Mouse (Mus musculus) hindbrain, embryonic 11.5 days (tissue): ENCODE measurements at regions not wholly inside any gene's neighbourhood (a gene's known extent, or its start where the extent isn't known, plus 50 kb on each side); places are given as distances from the start of the nearest gene placed in this dataset.
A peak's percentile ranks its signal among the peaks of the same experiment; 100 is the strongest.

ENCODE experiments used
- ATAC-seq: fragments of 200-750 bp; cut with Nextera tagmentation; 2 replicates; pipeline ENCODE4 v1.8.0; 2017; ENCODE audit warnings: mild to moderate bottlenecking, moderate TSS enrichment, moderate library complexity; ENCODE audit not compliant: low FRiP score
- DNase-seq: peaks from one replicate; pipeline ENCODE4 v3.0.0-alpha.2; 2015; ENCODE audit warnings: low spot score
- H3K27ac ChIP-seq: fragments of 300-500 bp; sonication (generic); 2 replicates; pipeline ENCODE4 v1.5.1; 2014; ENCODE audit warnings: mild to moderate bottlenecking, low read depth, low read length
- H3K27me3 ChIP-seq: fragments of 300-500 bp; sonication (generic); 2 replicates; pipeline ENCODE4 v1.6.1; 2014; ENCODE audit warnings: mild to moderate bottlenecking, low read length, moderate library complexity, mixed read lengths; ENCODE audit not compliant: control insufficient read depth, insufficient read depth
- H3K36me3 ChIP-seq: fragments of 300-500 bp; sonication (generic); 2 replicates; pipeline ENCODE4 v1.6.1; 2014; ENCODE audit warnings: mild to moderate bottlenecking, low read length, moderate library complexity, mixed read lengths; ENCODE audit not compliant: control insufficient read depth, insufficient read depth
- H3K4me1 ChIP-seq: fragments of 300-500 bp; sonication (generic); replicated peaks from 2 replicates; pipeline ENCODE4 v1.6.1; 2014; ENCODE audit warnings: low read length, mixed read lengths; ENCODE audit not compliant: control insufficient read depth, insufficient read depth
- H3K4me2 ChIP-seq: fragments of 300-500 bp; sonication (generic); replicated peaks from 2 replicates; pipeline ENCODE4 v1.6.1; 2014; ENCODE audit warnings: mild to moderate bottlenecking, low read depth, low read length
- H3K4me3 ChIP-seq: fragments of 300-500 bp; sonication (generic); 2 replicates; pipeline ENCODE4 v1.5.1; 2014; ENCODE audit warnings: low read depth, low read length
- H3K9ac ChIP-seq: fragments of 300-500 bp; sonication (generic); 2 replicates; pipeline ENCODE4 v1.6.1; 2014; ENCODE audit warnings: low read depth, low read length
- H3K9me3 ChIP-seq: fragments of 300-500 bp; sonication (generic); 2 replicates; pipeline ENCODE4 v1.6.1; 2016; ENCODE audit warnings: low read length; ENCODE audit not compliant: control insufficient read depth
- WGBS: fragments of 180-500 bp; shearing (Covaris S2); extraction: QIAGEN DNeasy Blood & Tissue Kit; methylation state at CpG from one replicate; pipeline ENCODE4 v1.1.7; 2014; 5-methylcytosine and 5-hydroxymethylcytosine counted together

DNA sequence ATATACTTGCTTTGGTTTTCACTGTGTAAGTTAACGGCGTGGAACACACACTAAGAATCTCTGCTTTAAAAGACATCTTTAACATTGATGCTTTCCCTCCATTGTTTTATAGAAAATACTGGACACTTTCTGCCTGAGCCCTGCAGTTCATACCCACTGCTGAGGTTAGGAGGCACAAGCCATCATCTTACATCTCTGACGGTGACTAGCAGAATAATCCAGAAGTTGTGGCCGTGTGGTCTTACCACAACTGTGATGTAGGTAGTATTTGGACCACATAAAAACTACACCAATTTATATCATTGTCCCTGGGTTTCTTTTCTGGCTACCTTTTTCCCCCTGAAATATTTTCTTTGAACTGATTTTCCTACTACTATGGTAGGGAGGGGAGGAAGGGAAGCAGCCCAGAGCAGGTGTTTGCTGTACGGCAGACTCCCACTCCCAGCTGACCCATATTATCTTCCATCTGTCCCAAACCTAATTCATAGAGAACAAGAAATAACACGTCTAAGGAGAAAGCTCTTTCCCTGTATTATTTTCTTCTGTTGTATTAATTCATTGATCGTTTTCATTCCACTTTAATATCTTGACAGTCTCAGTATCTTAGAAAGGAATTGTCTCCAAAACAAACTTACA lies 180.1 kb upstream of the Atp2b1 start:
- no peak overlapping the region for H3K9ac ChIP-seq
- no peaks in the 10 kb centered on the region for H3K36me3 ChIP-seq
- no peak for ATAC-seq
- no peak for DNase-seq
- WGBS = 90% methylated on average over 7 of the region's 7 CpGs
- no peaks in the 10 kb centered on the region for H3K27me3 ChIP-seq
- no peaks in the 10 kb centered on the region for H3K4me1 ChIP-seq
- no peaks in the 10 kb centered on the region for H3K9me3 ChIP-seq
- no peak overlapping the region for H3K27ac ChIP-seq
- no peak overlapping the region for H3K4me2 ChIP-seq
- H3K4me3 ChIP-seq = no peak overlapping the region

DNA sequence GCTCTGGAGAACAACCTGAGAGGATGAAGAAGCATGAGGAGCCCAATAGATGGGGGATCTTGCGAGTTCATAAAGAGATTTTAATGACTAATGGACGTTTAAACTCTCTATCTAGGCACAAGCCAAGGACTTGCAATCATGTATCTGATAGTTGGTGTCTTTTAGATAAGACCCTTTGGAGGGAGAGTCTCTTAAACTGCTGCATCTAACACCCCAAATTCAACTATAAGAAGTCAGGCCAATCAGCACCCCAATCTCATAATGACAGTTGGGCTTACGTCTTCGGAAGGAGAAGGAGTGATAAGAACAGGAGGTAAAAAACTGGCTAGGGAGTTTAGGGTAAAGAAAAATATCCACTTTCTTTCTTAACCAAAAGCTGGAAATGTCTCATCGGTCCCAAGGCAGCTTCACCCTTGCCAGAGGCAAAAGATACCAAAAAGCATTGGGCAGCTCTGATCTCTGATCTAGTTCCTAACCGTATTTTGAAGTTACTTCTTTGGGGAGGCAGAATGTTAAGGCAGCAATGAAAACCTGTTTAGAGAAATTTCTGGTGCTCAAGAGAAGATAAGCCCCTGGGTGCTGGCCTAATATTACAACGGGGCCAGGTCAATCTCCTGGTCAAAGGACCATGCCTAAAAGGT lies 173.6 kb upstream of the Atp2b1 start:
- H3K4me1 ChIP-seq = no peaks in the 10 kb centered on the region
- H3K9ac ChIP-seq = no peak overlapping the region
- no peak overlapping the region for H3K27ac ChIP-seq
- H3K36me3 ChIP-seq = no peaks in the 10 kb centered on the region
- 93% methylated on average over 7 of the region's 7 CpGs for WGBS
- ATAC-seq = no peak
- H3K27me3 ChIP-seq = no peaks in the 10 kb centered on the region
- DNase-seq = no peak
- no peaks in the 10 kb centered on the region for H3K9me3 ChIP-seq
- H3K4me2 ChIP-seq = no peak overlapping the region
- H3K4me3 ChIP-seq = no peak overlapping the region

DNA sequence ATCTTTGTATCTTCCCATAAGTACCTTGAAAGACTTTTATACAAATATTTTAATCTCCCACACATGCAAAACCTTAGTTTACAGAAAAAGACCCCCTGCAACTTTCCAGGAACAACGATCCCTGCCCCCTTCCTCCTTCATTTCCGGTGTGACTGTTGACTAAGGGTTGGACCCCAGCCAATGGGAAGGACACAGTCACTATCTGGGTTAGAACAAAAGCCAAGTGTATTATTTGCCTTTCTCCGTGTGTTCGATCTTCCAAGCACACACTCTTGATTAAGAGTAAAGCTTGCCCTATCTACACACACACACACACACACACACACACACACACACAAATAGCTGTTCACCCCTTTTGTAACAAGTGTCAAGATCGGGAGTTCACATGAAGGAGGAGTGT lies 172.8 kb upstream of the Atp2b1 start:
- H3K4me1 ChIP-seq = no peaks in the 10 kb centered on the region
- no peak overlapping the region for H3K9ac ChIP-seq
- no peaks in the 10 kb centered on the region for H3K36me3 ChIP-seq
- WGBS = 80% methylated on average over 5 of the region's 5 CpGs
- H3K4me2 ChIP-seq = no peak overlapping the region
- no peaks in the 10 kb centered on the region for H3K9me3 ChIP-seq
- no peak overlapping the region for H3K27ac ChIP-seq
- H3K27me3 ChIP-seq = no peaks in the 10 kb centered on the region
- ATAC-seq (no peak), DNase-seq (no peak)
- no peak overlapping the region for H3K4me3 ChIP-seq

DNA sequence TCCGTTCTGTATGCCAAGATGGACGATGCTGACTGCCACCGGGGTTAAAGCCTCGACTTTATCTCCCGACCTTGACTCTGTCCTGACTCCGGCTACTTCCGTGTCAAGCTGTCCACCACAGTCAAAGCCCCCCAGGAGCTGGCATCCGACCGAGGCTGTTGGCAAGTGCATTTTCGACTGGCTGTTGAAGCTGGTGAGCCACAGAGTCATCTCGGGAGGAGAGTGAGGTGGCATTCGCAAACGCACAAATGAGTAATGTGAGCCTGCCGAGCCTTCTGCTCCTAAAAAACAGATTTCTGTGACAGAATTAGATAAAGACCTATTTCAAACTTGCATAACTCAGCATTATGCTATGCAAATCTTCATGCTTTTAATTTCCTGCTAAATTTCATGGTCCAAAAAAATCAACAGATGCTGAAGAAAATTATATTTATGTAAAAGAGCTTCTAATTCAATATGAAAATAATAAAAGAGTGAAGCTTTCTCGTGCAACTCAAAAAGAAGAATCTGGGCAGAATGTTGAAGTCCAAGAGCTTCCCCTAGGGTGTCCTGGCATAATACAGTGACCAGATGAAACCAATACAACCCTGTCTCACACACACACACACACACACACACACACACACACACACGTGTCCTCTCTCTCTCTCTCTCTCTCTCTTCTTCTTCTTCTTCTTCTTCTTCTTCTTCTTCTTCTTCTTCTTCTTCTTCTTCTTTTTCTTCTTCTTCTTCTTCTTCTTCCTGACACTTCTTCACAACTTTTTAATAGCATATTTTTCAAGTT lies 171.2 kb upstream of the Atp2b1 start:
- WGBS = 81% methylated on average over 16 of the region's 16 CpGs
- H3K27ac ChIP-seq = no peak overlapping the region
- no peak overlapping the region for H3K9ac ChIP-seq
- ATAC-seq (no peak), DNase-seq (no peak)
- H3K9me3 ChIP-seq = no peaks in the 10 kb centered on the region
- H3K4me3 ChIP-seq = no peak overlapping the region
- H3K4me2 ChIP-seq = no peak overlapping the region
- no peaks in the 10 kb centered on the region for H3K27me3 ChIP-seq
- H3K4me1 ChIP-seq = no peaks in the 10 kb centered on the region
- no peaks in the 10 kb centered on the region for H3K36me3 ChIP-seq

DNA sequence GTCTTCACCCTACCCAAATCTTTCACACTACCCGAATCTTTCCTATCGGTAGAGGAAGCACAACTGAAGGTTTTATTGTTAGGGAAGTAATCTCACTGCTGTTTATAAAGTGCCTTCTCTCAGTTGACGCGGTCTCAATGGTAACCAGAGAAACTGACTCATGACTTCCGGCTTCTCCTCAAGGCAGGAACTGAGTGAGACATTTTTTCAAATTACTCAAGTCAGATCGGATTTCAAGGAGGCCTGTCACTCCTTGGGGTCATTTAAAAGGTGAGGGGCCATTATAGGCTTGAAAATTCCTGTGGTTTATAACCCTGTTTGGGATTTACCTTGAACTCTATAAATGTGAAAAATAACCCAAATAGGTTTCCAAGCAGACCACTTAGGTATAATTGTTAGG lies 170.0 kb upstream of the Atp2b1 start:
- 49% methylated on average over 6 of the region's 6 CpGs for WGBS
- Histone ChIP-seq H3K27ac (no peak overlapping the region), H3K36me3 (no peaks in the 10 kb centered on the region), H3K27me3 (no peaks in the 10 kb centered on the region), H3K9ac (no peak overlapping the region), H3K9me3 (no peaks in the 10 kb centered on the region), H3K4me2 (no peak overlapping the region), H3K4me3 (no peak overlapping the region), H3K4me1 (no peaks in the 10 kb centered on the region)
- ATAC-seq = no peak
- peak; percentile 11 for DNase-seq

DNA sequence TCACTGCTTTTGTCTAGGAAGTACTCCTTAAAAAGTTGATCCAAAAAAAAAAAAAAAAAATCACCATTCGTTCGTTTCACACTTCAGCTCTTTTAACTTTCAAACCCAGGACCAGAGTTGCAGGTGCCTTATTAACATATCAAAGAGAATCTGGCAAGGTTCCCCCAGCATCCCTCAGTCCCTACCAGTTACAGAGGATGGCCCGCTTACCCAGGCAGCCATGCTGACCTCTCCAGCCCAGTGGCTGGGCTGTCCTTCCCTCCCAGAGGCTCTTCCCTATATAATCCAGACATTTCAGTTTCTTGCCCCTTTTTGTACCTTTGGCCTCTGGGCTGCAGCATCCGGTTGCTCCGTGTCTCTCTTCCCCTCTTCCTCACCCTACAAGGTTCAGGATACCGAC lies 169.5 kb upstream of the Atp2b1 start:
- no peaks in the 10 kb centered on the region for H3K9me3 ChIP-seq
- 36% methylated on average over 6 of the region's 6 CpGs for WGBS
- no peaks in the 10 kb centered on the region for H3K4me1 ChIP-seq
- H3K4me2 ChIP-seq = no peak overlapping the region
- ATAC-seq (no peak), DNase-seq (no peak)
- no peaks in the 10 kb centered on the region for H3K27me3 ChIP-seq
- no peak overlapping the region for H3K4me3 ChIP-seq
- no peaks in the 10 kb centered on the region for H3K36me3 ChIP-seq
- H3K9ac ChIP-seq = no peak overlapping the region
- no peak overlapping the region for H3K27ac ChIP-seq

DNA sequence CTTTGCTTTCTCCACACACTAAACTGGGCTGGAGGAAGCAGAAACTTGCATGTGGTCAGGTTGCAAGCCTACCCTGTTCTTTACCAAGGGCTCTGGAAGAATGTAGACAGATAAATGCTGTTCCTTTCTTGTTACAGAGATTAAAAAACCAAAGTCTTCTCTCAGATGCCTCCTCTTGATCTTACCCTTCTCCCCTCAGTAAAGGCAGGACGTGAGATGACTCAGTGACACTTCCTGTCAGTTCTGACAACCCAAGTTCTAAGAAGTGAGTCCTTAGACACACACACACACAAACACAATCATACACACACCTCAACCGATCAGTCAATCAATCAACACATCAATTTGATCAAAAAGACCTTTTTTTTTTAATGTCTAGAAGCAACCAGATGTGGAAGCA lies 168.8 kb upstream of the Atp2b1 start:
- no peak overlapping the region for H3K27ac ChIP-seq
- DNase-seq (no peak), ATAC-seq (no peak)
- no peak overlapping the region for H3K9ac ChIP-seq
- H3K27me3 ChIP-seq = no peaks in the 10 kb centered on the region
- WGBS = 69% methylated on average over 2 of the region's 2 CpGs
- H3K9me3 ChIP-seq = no peaks in the 10 kb centered on the region
- no peaks in the 10 kb centered on the region for H3K36me3 ChIP-seq
- no peak overlapping the region for H3K4me2 ChIP-seq
- H3K4me1 ChIP-seq = no peaks in the 10 kb centered on the region
- no peak overlapping the region for H3K4me3 ChIP-seq

DNA sequence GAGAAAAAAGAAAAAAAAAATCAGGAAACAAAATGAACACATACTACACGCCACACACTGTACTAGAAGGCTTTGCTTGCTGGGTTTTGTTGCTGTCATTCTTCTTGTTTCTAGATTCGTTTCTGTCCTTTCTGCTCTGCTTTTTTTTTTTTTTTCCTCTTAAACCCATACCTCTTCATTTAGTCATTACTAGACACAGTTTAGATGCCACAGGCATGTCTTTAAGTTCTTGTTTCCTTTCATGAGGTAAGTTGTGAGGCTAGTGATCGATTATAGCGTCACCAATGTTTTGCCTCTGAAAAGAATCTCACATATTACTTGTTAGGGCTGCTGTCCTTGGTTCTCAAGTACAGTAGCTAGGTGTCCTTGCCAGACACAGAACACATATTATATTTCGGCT lies 168.3 kb upstream of the Atp2b1 start:
- WGBS = 89% methylated on average over 5 of the region's 5 CpGs
- DNase-seq (no peak), ATAC-seq (no peak)
- Histone ChIP-seq H3K4me3 (no peak overlapping the region), H3K9ac (no peak overlapping the region), H3K27me3 (no peaks in the 10 kb centered on the region), H3K27ac (no peak overlapping the region), H3K36me3 (no peaks in the 10 kb centered on the region), H3K9me3 (no peaks in the 10 kb centered on the region), H3K4me2 (no peak overlapping the region), H3K4me1 (no peaks in the 10 kb centered on the region)
